Mouse (Mus musculus): ENCODE results near the gene Slc13a4.

Slc13a4 gene

DNA sequence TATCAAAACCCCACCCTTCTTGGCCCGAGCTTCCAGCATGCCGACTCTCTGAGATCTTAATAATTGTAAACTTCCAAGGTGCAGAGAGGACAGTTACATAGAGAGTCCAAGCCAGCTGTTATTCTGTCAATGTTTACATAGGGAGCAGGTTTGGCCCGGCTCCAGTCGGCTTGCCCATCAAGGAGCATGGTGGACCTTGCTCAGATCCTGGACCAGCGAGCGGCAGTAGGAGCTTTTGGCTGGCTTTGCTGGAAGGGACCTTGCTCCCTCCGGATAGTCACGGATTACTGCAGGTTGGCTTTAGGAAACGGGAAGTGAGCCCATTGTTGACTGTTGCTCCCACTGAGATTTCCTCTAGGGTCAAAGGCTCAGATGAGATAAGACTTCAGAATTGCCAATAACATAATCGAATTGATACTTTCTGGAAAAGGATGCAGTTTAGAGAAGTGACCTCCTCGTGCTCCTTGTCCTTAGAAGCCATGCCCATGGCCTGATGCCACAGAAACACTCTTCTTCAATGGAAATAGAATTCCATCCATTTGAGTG lies 4.5 kb downstream of the Slc13a4 start:
- no peak for DNase-seq (ENCODE audit: low spot score in 2 of 2)

DNA sequence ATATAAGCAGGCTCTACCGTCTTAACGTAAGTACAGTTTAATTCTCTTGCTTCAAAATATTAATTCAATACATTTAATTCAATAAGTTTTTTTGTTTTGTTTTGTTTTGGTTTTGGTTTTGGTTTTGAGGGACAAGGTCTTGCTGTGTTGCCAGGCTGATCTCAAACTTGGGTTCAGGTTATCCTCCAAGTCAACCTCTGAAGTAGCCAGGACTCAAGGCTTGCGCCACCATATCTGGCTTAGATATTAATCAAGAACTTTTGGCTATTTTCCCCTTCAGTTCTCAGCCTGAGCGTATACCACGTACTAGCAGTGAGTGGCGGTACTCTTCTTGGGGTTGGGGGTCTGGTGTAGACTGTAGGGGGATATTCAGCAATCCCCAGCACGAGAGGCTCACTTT lies 5.3 kb downstream of the Slc13a4 start:
- no peak for DNase-seq (ENCODE audit: low spot score in 2 of 2)

DNA sequence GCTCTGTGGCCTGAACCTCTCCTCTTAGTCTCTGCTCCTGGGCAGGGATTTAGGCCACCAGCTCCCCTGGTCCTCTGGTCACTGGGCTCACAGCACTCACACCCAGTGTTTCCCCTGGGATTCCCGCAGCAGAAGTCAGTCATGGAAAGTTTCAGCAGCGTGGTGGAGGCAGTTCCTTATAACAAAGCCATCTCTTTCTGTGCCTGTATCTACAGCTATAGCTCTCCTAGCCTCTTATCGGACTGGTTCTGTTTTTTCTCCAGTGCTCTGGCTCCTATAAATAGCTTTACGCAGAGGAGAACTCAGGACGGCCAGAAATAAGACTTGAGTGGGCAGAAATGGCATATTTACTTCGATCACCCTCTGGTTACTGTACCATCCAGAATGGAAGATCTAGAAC lies 9.6 kb downstream of the Slc13a4 start:
- no peak for DNase-seq (ENCODE audit: low spot score in 2 of 2)

DNA sequence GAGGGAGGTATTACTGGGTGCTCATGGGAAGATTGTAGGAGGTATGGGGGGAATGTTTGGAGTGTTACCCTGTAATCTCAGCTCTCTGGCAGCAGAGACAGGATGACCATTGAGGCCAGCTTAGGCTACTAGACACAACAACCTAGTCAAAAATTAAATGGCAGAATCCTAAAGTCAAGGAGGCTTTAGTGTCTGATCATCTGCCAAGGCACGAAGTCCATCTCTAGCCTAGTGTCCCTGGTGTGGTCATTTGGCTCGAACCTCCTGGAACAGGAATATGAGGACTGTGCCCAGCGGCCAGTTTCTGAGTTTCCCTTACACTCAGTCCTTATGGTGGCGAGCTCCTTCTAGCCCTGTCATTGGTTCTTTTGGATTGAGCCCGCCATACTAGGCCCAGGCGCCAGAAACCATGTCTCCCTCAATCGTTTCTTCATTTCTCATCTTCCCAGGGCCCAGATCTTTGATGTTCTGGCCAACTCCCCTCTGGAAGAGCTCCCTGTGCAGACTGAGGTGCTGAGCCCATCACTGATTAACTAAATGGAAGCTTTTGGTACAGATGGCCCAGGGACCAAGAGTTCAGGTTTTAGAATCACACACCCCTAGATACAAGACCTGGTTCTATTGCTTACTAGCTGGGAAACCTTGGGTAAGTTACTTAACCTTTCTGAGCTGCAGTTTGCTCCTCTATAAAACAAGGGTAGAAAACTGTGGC lies 10.3 kb downstream of the Slc13a4 start:
- DNase-seq (ENCODE audit: low spot score in 2 of 2) = no peak

DNA sequence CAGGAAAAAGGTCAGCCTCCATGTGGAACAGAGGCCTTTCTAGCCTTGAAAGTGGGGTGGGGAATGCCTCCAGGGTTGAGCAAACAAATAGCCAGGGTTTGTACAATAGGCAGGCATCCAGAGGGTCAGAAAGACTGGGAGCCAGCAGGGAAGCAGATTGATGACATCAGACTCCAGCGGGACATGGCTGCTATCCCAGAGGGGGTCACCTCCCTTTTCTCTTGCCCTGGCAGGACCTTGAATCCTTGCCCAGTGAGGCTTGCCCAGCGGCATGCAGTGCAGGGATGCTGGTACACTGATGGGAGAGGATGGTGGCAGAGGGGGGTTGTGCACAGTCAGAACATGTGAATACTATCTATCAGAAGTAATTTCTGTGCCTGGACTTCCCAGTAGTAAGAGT lies 10.9 kb downstream of the Slc13a4 start:
- DNase-seq (ENCODE audit: low spot score in 2 of 2) = no peak

DNA sequence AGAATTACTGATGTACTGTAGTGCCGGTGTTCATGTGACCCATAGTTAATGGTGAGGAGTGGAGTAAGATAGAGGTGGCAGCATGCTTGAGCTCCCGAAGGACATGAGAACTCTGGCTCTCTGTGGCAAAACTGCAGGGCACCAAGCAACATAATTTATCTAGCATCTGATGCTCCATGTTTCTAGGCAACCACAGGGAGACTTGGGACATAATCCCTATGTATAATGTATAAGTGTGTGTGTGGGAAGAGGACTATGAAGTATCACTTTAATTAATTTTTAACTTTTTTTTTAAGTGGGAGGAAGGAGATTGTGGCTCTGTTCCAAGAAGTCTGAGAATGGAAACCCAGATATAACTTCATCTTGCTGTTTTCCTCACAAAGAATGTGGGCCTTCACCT lies 13.0 kb downstream of the Slc13a4 start:
- no peak for DNase-seq (ENCODE audit: low spot score in 2 of 2)

DNA sequence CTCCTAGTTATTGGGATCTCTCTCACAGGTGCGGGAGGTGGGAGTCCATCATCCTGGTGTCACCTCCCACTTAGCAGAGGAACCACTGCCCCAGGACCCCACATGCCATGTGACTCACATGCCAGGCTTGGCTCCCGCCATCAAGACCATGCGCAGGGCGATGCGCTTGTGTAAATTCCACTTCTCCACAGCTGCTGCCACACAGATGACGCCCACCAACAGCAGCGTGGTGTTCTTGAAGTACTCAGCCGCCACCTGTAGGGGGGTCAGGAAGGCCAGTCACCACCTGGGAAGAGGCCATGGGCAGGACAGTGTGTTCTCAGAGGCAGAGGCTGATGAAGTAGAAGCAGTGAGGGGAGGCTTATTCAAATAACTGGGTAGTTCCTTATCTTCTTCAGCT lies 18.3 kb downstream of the Slc13a4 start:
- DNase-seq (ENCODE audit: low spot score in 2 of 2) = no peak

DNA sequence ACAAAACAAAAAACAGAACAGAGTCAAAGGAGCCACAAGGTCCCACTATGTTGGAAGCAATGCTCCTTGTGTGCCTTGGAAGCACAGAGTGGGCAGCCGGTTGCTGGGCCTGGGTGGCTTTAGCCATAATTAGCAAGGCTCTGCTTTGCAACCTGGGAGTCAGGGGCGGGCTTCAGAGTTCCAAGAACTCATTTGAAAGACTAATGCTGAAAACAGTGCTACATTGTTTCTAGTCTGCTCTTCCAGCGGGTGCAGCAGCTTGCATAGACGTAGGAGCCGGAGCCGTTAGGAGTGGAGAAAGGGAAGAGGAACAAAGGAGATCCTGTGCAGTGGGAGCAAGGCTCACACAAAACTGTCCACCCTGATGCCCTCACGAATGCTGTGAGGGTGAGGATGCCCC lies 19.0 kb downstream of the Slc13a4 start:
- no peak for DNase-seq (ENCODE audit: low spot score in 2 of 2)

DNA sequence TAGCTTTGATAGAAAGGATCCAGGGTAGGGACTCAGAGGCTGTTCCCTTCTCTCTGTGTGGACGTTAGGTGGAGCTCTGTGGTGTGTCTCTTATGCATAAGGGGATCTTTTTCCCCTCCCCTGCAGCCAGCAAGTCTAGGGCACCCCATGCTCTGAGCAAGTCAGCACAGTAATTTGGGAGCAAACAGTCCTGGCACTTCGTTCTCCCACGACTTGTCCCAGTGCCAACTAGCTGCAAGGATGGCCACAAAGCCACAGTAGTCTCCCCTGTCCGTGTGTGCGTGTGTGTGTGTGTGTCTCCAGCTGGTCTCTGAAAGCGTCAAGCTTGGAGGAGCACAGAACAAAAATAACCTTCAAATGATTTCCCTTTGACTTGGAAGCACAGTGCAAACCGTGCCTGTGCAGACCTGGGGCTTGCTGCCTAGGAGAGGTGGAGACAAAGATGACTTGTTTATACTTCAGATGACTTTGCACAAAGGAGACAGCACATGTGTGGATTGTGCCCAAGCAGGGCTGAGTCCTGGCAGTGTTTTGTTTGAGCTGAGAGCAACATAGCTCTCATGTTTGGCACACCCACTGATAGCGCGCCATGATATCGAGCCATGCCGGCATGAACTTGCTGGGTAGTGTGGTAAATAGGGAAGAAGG lies 19.7 kb downstream of the Slc13a4 start:
- DNase-seq (ENCODE audit: low spot score in 2 of 2) = peak; percentile 23 to 29

DNA sequence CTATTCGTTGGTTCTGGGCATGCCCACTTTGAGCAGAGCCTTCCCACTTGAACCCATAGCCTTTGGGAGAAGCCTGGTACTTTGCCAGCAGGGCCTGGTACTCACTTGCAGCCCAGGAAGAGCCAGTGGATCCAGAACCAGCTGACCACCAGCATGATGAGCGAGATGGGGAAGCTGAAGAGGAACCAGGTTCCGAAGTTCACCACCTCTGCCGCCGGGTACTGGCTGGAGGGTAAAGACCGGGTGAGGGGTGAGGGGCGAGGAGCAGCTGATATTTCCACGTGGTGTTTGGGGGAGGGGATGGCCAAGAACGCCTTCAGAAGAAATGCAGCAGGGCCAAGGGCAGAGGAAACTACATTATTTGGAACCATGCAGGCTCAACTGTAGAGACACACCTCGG lies 28.6 kb downstream of the Slc13a4 start:
- DNase-seq (ENCODE audit: low spot score in 2 of 2) = no peak

DNA sequence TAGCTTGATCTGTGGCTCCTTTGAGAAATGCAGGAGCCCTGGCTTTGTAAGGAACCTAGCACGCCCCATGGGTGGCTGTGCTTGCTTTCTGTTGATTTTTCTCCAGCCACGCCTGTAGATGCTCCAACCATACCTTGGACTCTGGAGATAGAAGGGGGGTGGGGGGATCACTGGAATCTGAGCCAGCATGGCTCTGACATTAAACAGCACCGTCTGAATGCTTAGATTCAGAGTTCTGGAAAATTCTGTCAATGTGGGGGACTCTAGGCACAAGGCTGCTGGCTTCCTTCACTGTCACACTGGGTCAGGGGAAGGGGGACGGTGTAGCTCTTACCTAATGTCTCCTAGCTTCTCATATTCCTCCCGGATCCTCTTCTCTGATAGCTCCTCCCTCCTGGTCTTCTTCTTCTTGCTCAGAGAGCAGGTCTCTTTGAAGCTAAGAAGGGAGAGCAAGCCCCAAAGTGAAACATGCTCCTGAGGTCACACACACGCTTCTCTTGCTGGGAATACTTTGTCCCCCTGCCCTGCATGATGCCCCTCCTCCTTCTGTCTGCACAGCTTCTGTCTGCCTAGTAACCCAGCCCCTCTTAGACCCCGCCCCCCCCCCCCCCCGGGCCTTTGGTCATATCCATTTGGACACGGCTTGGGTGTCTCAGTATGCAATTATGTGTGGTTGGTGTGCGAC lies 29.9 kb downstream of the Slc13a4 start:
- DNase-seq (ENCODE audit: low spot score in 2 of 2) = no peak

DNA sequence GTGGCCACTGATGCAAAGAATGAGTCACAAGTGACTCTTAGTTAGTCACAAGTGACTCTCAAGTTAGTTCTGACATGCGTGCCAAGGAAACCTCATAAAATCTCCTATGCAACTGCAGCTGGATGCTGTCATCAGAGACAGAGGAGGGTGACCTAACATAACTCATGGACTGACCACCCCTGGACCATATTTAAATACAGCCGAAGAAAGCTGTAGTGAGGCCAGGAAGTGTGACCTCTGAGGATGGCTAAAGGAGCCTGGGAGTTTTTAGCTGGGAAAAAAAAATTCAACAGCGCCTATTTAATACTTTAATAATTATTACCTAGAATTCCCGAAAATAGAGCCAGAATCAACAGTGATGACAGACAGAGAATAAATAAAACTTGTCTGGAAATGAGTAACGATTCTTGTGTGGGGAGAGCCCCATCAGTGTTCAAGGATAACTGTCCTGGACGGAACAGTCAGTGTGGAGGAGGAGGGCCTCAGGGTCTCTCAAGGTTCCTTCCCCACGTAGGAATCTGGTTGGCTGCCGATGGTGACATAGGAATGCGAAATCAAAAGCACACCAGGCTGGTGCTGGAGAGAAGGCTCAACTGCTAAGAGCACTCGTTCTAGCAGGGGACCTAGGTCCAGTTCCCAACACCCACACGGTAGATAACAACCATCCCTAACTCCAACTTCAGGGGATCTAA lies 34.4 kb downstream of the Slc13a4 start:
- no peak for DNase-seq (ENCODE audit: low spot score in 2 of 2)

DNA sequence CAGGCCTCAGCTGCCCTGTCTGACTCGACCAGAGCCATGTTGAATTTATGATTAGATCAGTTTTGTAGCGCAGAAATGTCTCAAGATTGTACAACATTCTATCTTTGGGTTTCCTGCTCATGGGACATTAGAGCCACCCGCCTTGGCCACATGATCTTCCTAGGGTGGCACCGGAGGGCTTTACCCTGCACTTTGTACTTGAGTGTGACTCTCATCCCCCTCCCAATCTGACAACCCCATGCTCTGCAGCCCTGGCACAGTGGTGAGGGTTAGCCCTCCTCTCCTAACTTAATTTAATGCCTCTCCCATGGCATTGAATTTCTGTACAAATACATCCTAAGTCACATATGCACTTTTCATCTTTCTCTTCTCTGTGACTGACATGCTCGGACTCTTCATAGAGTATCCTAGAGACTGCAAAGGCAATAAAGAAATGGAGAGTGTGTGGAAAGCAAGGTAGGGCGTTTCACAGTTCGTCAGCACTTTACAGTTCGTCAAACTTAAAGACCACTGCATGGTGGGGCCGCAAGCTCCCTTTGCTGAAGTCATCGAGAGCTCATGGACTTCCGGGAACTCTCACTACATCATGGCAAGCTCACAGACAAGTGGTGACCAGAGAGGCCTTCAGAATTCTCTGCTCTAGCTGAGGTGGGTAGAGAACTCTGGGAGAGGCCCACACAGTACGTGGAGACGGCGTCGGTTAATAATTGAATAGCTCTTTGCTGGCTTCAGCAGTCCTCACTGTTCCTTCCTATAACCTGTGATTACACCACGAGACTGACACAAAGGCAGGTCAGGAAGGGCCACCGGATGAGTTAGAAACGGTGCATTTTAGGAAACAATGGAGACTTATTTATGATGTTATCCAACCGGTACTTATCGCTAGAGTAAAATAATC lies 35.8 kb downstream of the Slc13a4 start:
- DNase-seq (ENCODE audit: low spot score in 2 of 2) = no peak

DNA sequence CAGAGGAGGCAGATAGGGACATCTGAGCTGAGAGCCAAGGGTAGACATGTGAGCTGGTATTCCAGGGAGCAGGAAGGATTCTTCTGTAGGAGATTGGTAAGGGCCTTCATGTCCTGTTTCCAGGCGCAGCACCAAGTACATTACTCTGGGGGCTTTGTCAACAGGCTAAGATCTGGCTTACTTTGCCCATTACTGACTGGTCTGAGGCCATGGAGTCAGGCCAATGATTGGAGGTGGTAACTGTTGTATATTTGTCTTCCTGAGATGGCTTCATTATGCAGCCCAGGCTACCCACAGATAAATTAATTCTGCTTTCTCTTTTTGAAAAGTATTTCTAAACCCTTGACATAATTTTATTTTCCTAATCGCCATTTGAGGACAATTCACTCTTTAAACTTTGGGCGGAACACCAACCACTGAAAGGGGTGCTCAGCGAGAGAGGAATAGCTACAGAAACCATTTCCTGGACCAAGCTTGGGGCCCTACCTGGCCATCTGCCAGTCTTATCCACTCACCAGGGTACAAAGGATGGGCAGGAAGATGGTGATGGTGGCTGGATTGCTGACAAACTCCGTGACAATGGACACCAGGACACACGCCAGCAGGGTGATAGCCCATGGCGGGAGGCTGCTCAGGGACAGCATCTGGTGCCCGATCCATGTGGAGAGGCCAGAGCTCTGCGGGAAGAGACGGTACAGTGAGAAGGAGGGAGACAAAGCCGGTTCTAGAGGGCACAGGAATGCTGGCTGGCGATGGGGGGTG lies 36.7 kb downstream of the Slc13a4 start:
- DNase-seq (ENCODE audit: low spot score in 2 of 2) = no peak

DNA sequence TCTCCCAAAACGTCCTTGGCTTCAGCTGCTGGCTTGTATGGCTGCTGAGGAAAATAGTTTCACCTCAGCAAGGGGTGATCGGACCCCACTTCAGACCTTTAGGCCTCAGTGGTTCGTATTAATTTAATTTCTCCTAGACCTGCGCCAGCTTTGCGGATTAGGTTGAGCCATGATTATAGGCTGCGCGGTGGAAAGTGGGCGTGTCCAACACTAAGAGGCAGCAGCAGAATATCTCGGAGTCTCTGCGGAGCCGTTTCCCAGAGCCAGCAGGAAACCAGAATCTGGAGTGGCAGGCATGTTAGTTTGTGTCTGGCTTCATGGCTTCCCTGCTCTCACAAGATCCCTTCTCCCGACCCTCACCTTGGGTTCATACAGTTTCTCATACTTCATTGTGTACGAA lies 38.3 kb downstream of the Slc13a4 start:
- no peak for DNase-seq (ENCODE audit: low spot score in 2 of 2)

DNA sequence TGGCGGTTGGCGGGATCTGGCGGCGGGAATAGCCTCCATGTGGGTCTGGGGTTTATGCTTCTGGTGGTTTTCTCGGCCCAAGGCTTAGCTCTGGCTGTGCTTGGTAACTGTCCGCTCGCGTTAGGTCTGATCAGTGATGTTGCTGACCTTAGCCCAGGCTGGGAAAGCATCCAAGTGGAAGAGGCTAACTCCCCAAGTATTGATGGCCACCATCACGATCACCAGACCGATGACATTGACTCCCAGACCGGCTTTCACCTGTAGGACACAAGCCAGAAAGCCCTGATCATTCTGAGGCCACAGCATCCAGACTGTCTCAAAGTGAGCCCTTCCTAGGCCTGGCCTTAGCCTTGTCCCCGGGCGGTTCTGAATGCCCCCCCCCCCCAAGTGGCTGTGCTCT lies 39.2 kb downstream of the Slc13a4 start:
- no peak for DNase-seq (ENCODE audit: low spot score in 2 of 2)

DNA sequence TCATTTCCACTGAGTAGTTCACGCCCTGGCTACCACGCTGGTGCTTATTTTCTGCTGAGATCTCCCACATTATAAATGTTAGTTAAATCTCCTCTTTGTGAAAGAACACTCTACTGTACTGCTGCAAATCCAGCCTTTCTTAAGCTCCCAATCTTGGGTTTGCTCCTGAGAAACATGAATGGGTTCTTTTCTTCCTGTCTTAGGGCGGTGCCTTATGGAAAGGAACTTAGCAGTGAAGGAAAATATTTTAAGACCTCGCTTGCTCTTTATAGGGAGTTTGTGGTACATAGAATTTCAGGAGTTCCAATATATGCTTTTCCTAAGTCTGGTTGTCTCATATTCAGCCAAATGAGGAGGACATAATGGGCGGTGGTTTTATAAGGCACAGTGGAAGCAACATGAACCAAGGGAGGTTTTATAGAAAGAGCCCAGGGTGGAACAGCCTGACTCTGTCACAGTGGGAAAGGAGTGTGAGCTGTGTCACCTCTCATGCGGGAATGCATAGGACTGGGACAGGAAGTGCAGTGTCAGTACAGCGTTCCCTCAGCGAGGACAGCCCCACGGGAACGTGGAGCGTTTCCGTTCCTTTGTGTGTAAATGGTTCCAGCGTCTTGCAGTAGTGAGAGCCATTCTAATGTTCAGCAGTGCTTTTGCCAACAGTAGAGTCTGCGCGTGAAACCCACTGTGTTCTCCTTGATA lies 42.2 kb downstream of the Slc13a4 start:
- DNase-seq (ENCODE audit: low spot score in 2 of 2) = no peak

DNA sequence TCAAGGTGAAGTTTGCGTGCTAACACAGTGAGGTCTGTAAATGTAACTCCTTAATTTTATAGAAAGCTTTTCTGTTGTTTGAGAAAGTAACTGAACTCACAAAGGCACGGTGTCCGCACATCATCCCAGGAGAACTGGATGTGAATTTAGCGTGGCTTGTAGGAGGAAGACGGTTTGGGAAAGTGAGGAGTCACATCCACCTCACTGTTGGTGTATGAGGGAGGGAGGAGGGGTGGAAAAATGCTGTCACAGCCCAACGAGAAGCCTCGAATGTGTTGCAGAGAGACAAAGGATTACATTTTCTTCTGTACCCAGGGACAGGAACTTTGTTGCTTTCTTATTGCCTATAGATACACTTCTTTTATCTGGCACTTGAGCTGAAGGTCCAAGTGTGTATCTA lies 47.4 kb downstream of the Slc13a4 start:
- no peak for DNase-seq (ENCODE audit: low spot score in 2 of 2)

DNA sequence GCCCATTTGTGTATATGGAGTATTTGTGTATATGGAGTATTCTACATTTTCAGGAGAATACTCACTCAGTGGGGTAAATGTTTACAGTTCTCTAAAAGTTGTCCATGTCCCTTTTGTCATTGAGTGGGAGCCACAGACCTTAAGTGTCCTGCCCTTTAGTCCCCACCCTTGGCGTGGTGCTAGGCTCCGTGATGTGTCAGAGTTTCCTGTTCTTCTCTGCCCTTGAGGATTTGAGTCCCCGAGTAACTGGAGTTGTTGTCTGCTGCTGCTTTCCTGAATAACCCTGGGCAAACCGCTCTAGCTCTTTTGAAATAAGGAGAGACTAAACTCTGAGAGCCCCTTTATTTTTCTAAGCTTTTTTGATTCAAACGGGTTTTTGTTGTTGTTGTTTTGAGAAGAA lies 48.4 kb downstream of the Slc13a4 start:
- DNase-seq (ENCODE audit: low spot score in 2 of 2) = no peak

DNA sequence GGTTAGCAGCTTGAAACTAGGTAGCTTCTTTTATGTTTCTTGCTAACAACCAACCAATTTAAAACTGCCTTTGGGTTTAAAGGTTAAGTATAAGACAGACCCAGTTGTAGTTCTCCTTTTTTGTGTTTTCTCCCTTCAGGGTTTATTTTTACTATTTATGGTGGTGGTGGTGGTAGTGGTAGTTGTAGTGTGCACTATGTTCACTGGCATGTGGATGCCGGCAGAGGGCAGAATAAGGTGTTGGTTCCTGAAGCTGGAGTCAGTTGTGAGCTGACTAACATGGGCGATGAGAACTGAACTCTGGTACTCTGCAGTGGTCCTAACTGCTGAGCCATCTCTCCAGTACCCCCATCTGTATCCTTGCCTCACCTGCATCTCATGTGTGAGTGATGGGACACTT lies 49.0 kb downstream of the Slc13a4 start:
- no peak for DNase-seq (ENCODE audit: low spot score in 2 of 2)
